Mouse (Mus musculus) spleen, adult 2 months (tissue): ENCODE data around the gene Stum.

Source experiments
- CTCF ChIP-seq: fragments of 200-500 bp; IDR thresholded peaks from 2 replicates; pipeline ENCODE4 v1.5.1; 2011; ENCODE audit warnings: mild to moderate bottlenecking, inconsistent platforms; ENCODE audit not compliant: insufficient read depth, insufficient read length, insufficient replicate concordance; ENCODE audit errors: extremely low read depth
- POLR2A ChIP-seq: fragments of 200-500 bp; IDR thresholded peaks from 2 replicates; pipeline ENCODE4 v1.6.1; 2011; ENCODE audit warnings: low read depth, low read length, inconsistent platforms

GRCm38 (mm10) chr1:180439496-180439895, 43.8 kb downstream of the Stum start:
- TF ChIP-seq CTCF (no peak), POLR2A (no peak)
